Mouse (Mus musculus): ENCODE results near the gene Nxt2. TPM values are rescaled to one million over a fixed set of nuclear protein-coding genes. Genes with fewer than 3 reads are reported as not detected.

The Nxt2 gene
- total and polyA plus RNA-seq, 3 experiments, result 2.3 to 21.8 (median 18.0) TPM

DNA sequence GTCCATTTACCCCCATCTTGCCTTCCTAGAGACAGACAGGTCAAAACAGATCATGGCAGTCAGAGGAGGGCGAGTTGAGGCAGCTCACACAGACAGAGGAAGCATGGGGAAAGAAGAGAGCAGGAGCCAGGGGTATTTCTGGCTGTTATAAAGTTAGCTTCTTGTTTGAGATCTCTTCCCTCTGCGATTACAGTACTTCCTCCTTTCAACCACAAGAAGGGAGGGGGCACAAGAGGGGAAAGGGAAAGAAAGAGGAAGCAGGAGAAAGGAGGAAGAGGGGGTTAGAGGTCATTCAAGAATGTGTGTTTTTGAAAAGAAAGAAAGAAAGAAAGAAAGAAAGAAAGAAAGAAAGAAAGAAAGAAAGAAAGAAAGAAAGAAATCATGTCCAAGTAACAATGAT is 36.2 kb upstream of the Nxt2 start:
- H3K27ac ChIP-seq (ENCODE audit: insufficient read depth, low read depth), result no peak overlapping the region
- in situ Hi-C loops (cut with MboI; ENCODE audit: low pct_ligation_motif_present, low pct_unique_long_range_greater_than_20kb, low sequenced_read_pairs), result no loop called here
- no peak overlapping the region for H3K9ac ChIP-seq (ENCODE audit: insufficient read depth, low read depth)
- H3K4me1 ChIP-seq (ENCODE audit: control insufficient read depth in 1 of 2, insufficient read depth in 2 of 2), result no peaks in the 10 kb centered on the region
- H3K79me2 ChIP-seq (replicated peaks; ENCODE audit: control insufficient read depth, extremely low read depth, insufficient read depth, poor library complexity, severe bottlenecking), result no peaks in the 10 kb centered on the region
- H3K4me3 ChIP-seq (replicated peaks in 1 of 3; ENCODE audit: low read depth in 2 of 3, low read length in 2 of 3, poor library complexity in 1 of 3), result no peak overlapping the region
- peaks cover 9% of the 10 kb centered on the region for H3K9me3 ChIP-seq (replicated peaks; ENCODE audit: low read length)
- no peak overlapping the region for H3K4me2 ChIP-seq (ENCODE audit: insufficient read depth, low read depth, poor library complexity, severe bottlenecking)
- dilution Hi-C loops (cut with MboI; ENCODE audit: extremely low pct_ligation_motif_present, extremely low pct_unique_long_range_greater_than_20kb, low sequenced_read_pairs), result no loop called here
- no peaks in the 10 kb centered on the region for H3K27me3 ChIP-seq (replicated peaks)
- no peaks in the 10 kb centered on the region for H3K36me3 ChIP-seq (replicated peaks in 1 of 2; ENCODE audit: control insufficient read depth in 1 of 2, insufficient read depth in 1 of 2, low read length in 1 of 2)
- no peak for DNase-seq (ENCODE audit: extremely low read depth)
- no peak for TF ChIP-seq RCOR1 (conservative IDR thresholded peaks at IDR 0.05; ENCODE audit: low read depth, low read length)
- no peak for TF ChIP-seq UBTF (IDR thresholded peaks at IDR 0.05; ENCODE audit: low read depth, low read length)
- no peak for TF ChIP-seq MAX (IDR thresholded peaks at IDR 0.05; ENCODE audit: low read length)
- TF ChIP-seq POLR2AphosphoS2 (IDR thresholded peaks at IDR 0.05; ENCODE audit: low read depth, low read length), result no peak
- TF ChIP-seq ZC3H11A (IDR thresholded peaks at IDR 0.05; ENCODE audit: low read depth, low read length), result no peak
- TF ChIP-seq MEF2A (IDR thresholded peaks at IDR 0.05; ENCODE audit: borderline replicate concordance, low read depth, low read length), result no peak
- TF ChIP-seq CHD1 (IDR thresholded peaks at IDR 0.05; ENCODE audit: low read depth, low read length), result no peak
- no peak for TF ChIP-seq NELFE (IDR thresholded peaks at IDR 0.05; ENCODE audit: low read depth, low read length)
- no peak for TF ChIP-seq HCFC1 (IDR thresholded peaks at IDR 0.05; ENCODE audit: low read depth, low read length)
- TF ChIP-seq CHD2 (IDR thresholded peaks at IDR 0.05; ENCODE audit: low read length), result no peak
- TF ChIP-seq MAZ (IDR thresholded peaks at IDR 0.05; ENCODE audit: low read depth, low read length), result no peak
- no peak for TF ChIP-seq JUND (conservative IDR thresholded peaks at IDR 0.05; ENCODE audit: low read depth, low read length)
- TF ChIP-seq IRF4 (IDR thresholded peaks at IDR 0.05; ENCODE audit: low read depth, low read length), result no peak
- TF ChIP-seq USF2 (conservative IDR thresholded peaks at IDR 0.05; ENCODE audit: low read depth, low read length), result no peak
- TF ChIP-seq MYC (IDR thresholded peaks at IDR 0.05; ENCODE audit: low read depth, low read length), result no peak
- no peak for TF ChIP-seq JUN (IDR thresholded peaks at IDR 0.05; ENCODE audit: insufficient read depth, low read depth, low read length)

DNA sequence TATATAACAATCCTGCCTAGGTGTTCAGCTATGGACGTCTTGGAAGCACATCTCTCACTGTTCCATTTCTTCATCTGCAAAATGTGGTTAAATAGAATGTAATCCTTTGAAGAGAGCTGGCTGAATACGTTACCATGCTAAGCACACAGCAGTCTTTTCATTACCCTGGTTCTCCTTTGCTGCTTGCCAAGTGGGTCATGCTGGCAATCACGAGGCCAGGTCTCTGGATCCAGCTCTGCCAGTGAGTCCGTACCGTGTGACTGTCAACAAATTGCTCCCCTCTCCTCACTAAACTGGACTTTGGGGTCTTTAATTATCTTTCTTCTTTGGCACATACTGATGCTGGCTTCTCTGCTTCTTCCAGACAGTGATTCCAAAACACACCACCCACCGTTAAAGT is 32.1 kb upstream of the Nxt2 start:
- Histone ChIP-seq H3K4me2 (ENCODE audit: insufficient read depth, low read depth, poor library complexity, severe bottlenecking) (no peak overlapping the region), H3K4me1 (ENCODE audit: control insufficient read depth in 1 of 2, insufficient read depth in 2 of 2) (no peaks in the 10 kb centered on the region), H3K4me3 (replicated peaks in 1 of 3; ENCODE audit: low read depth in 2 of 3, low read length in 2 of 3, poor library complexity in 1 of 3) (no peak overlapping the region), H3K79me2 (replicated peaks; ENCODE audit: control insufficient read depth, extremely low read depth, insufficient read depth, poor library complexity, severe bottlenecking) (no peaks in the 10 kb centered on the region), H3K36me3 (replicated peaks in 1 of 2; ENCODE audit: control insufficient read depth in 1 of 2, insufficient read depth in 1 of 2, low read length in 1 of 2) (no peaks in the 10 kb centered on the region), H3K27me3 (replicated peaks) (no peaks in the 10 kb centered on the region), H3K9me3 (replicated peaks; ENCODE audit: low read length) (peaks cover 7% of the 10 kb centered on the region), H3K9ac (ENCODE audit: insufficient read depth, low read depth) (no peak overlapping the region), H3K27ac (ENCODE audit: insufficient read depth, low read depth) (no peak overlapping the region)
- in situ Hi-C loops (cut with MboI; ENCODE audit: low pct_ligation_motif_present, low pct_unique_long_range_greater_than_20kb, low sequenced_read_pairs), result no loop called here
- no peak for DNase-seq (ENCODE audit: extremely low read depth)
- TF ChIP-seq MAX (IDR thresholded peaks at IDR 0.05; ENCODE audit: low read length) (no peak), CHD1 (IDR thresholded peaks at IDR 0.05; ENCODE audit: low read depth, low read length) (no peak), TCF12 (IDR thresholded peaks at IDR 0.05; ENCODE audit: low read depth, low read length) (no peak), MEF2A (IDR thresholded peaks at IDR 0.05; ENCODE audit: borderline replicate concordance, low read depth, low read length) (no peak), ETS1 (conservative IDR thresholded peaks at IDR 0.05; ENCODE audit: low read depth, low read length) (no peak), JUN (IDR thresholded peaks at IDR 0.05; ENCODE audit: insufficient read depth, low read depth, low read length) (no peak), ZMIZ1 (IDR thresholded peaks at IDR 0.05; ENCODE audit: low read depth, low read length) (no peak), ZNF384 (IDR thresholded peaks at IDR 0.05; ENCODE audit: low read depth, low read length) (no peak), POLR2AphosphoS2 (IDR thresholded peaks at IDR 0.05; ENCODE audit: low read depth, low read length) (no peak), IRF4 (IDR thresholded peaks at IDR 0.05; ENCODE audit: low read depth, low read length) (no peak), KAT2A (IDR thresholded peaks at IDR 0.05; ENCODE audit: insufficient replicate concordance, low read length) (no peak), USF2 (conservative IDR thresholded peaks at IDR 0.05; ENCODE audit: low read depth, low read length) (no peak), MAZ (IDR thresholded peaks at IDR 0.05; ENCODE audit: low read depth, low read length) (no peak), SIN3A (IDR thresholded peaks at IDR 0.05; ENCODE audit: low read length) (no peak), HCFC1 (IDR thresholded peaks at IDR 0.05; ENCODE audit: low read depth, low read length) (no peak)
- dilution Hi-C loops (cut with MboI; ENCODE audit: extremely low pct_ligation_motif_present, extremely low pct_unique_long_range_greater_than_20kb, low sequenced_read_pairs), result no loop called here

Measured in CH12.LX (cell line).